Mouse (Mus musculus) heart, embryonic 11.5 days (tissue): ENCODE measurements around the gene 6030468B19Rik. TPM values are rescaled to one million over a fixed set of nuclear protein-coding genes. Genes with fewer than 3 reads are reported as not detected.

ENCODE experiments used
- ATAC-seq: fragments of 200-750 bp; cut with Nextera tagmentation; replicated peaks from 2 replicates; pipeline ENCODE4 v1.8.0; 2017; ENCODE audit warnings: moderate library complexity; ENCODE audit not compliant: insufficient number of reproducible peaks, low FRiP score, low TSS enrichment
- H3K27ac ChIP-seq: fragments of 300-500 bp; sonication (generic); 2 replicates; pipeline ENCODE4 v1.5.1; 2014; ENCODE audit warnings: mild to moderate bottlenecking, low read depth, low read length
- H3K27me3 ChIP-seq: fragments of 300-500 bp; sonication (generic); 2 replicates; pipeline ENCODE4 v1.6.1; 2014; ENCODE audit warnings: mild to moderate bottlenecking, low read length, mixed read lengths; ENCODE audit not compliant: control insufficient read depth, insufficient read depth
- H3K36me3 ChIP-seq: fragments of 300-500 bp; sonication (generic); 2 replicates; pipeline ENCODE4 v1.6.1; 2014; ENCODE audit warnings: mild to moderate bottlenecking, low read length, moderate library complexity, mixed read lengths; ENCODE audit not compliant: control insufficient read depth, insufficient read depth
- H3K4me1 ChIP-seq: fragments of 300-500 bp; sonication (generic); 2 replicates; pipeline ENCODE4 v1.6.1; 2014; ENCODE audit warnings: low read length; ENCODE audit not compliant: control insufficient read depth, insufficient read depth
- H3K4me2 ChIP-seq: fragments of 300-500 bp; sonication (generic); 2 replicates; pipeline ENCODE4 v1.6.1; 2014; ENCODE audit warnings: mild to moderate bottlenecking, moderate library complexity
- H3K4me3 ChIP-seq: fragments of 300-500 bp; sonication (generic); 2 replicates; pipeline ENCODE4 v1.5.1; 2014; ENCODE audit warnings: low read depth, low read length
- H3K9ac ChIP-seq: fragments of 300-500 bp; sonication (generic); 2 replicates; pipeline ENCODE4 v1.6.1; 2014; ENCODE audit warnings: mild to moderate bottlenecking, low read depth, low read length, moderate library complexity
- H3K9me3 ChIP-seq: fragments of 300-500 bp; sonication (generic); replicated peaks from 2 replicates; pipeline ENCODE4 v1.6.1; 2016; ENCODE audit warnings: low read length; ENCODE audit not compliant: control insufficient read depth
- WGBS: fragments of 180-500 bp; shearing (Covaris S2); extraction: QIAGEN DNeasy Blood & Tissue Kit; methylation state at CpG from one replicate; pipeline ENCODE4 v1.1.7; 2014; ENCODE audit not compliant: insufficient replicate concordance; 5-methylcytosine and 5-hydroxymethylcytosine counted together
- polyA plus RNA-seq: library from polyadenylated mRNA; unstranded; fragments of >200 nt; fragmentation: Nextera tagmentation; extraction: Ambion mirVana; gene quantifications from 2 replicates; pipeline ENCODE4 v1.2.1, GENCODE M21; 2014

6030468B19Rik gene
- polyA plus RNA-seq, result 3.2 and 3.9 TPM in 2 replicates

DNA sequence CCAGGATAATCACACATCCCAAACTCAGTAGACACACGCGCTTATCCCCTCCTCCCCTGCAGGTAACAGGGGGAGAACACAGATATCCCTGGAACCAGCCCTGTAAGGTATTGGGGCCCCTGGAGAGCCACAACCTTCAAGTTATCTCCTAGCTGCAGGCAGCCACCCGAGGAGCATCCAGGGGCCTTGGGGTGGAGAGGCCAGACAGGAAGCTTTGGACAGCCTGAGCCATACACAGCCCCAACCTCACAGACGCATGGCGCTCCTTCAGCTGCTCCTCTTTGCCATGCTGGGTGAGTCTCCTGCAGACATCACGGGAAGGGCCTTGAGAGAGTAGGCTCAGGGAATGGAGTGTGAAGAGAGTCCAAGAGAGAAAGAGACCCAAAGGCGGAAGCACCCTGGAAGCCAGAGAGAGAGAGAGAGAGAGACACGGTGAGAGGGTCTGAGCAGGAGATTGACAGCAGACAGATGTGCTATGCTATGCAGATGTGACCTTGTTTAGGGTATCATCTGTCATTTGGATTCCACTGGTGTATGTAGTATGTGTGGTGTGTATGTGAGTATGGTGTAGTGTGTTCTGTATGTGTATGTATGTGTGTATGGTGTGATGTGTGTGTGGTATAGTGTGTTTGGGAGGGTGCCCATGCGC is at the start of gene 6030468B19Rik:
TSS of gene 6030468B19Rik (plus strand) at position 150 of the 649 bp plus-strand sequence.
- Histone ChIP-seq H3K36me3 (no peaks in the 10 kb centered on the region), H3K9me3 (no peaks in the 10 kb centered on the region), H3K4me2 (peak within 1 kb of the TSS; percentile 45), H3K4me3 (peak within 1 kb of the TSS; percentile 30), H3K27me3 (no peaks in the 10 kb centered on the region), H3K9ac (peak within 1 kb of the TSS; percentile 59; the same call in 1 of the 2 replicates), H3K4me1 (peaks cover 16% of the 10 kb centered on the region), H3K27ac (peak within 1 kb of the TSS; percentile 30)
- 38% methylated on average over 9 of the region's 9 CpGs for WGBS
- ATAC-seq, result peak; percentile 85

DNA sequence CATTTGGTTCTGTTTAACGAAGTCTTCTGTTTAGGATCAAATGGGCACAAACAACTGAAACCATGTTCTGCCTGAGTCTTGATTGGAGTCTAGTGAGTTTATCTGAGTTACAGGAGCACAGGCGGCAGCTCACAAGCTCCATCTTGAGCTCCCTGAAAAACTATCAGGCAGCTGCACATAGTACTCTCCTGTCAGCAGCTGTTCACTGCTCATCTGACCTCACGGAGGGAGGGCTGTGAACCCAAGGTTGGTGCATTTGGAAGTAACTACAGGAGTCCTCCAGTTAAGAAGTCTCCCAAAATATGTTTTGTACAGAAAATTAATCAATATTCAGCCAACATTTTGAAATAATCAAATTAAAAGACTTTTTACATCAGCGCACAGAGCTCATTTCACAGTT is 48.8 kb upstream of the 6030468B19Rik start:
- WGBS, result 81% methylated on average over 4 of the region's 4 CpGs
- peaks cover 50% of the 10 kb centered on the region for H3K36me3 ChIP-seq

DNA sequence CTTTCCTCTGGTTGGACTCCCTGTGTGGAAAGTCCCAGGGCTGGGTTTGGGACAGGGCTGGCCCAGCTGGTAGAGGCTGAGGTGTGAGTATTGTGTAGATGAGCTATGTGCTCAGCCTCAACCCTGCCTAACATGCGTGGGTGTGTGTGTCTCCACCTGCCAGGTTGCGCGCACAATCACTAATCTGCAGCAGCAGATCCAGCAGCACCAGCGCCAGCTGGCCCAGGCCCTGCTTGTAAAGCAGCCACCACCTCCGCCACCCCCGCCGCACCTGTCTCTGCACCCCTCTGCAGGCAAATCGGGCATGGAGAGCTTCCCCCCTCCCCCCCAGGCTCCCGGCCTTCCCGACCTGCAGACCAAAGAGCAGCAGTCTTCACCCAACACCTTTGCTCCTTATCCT is 48.0 kb upstream of the 6030468B19Rik start:
- Histone ChIP-seq H3K4me2 (no peak overlapping the region), H3K36me3 (peaks cover 51% of the 10 kb centered on the region), H3K4me1 (no peaks in the 10 kb centered on the region), H3K4me3 (no peak overlapping the region), H3K9ac (no peak overlapping the region), H3K27me3 (no peaks in the 10 kb centered on the region), H3K9me3 (no peaks in the 10 kb centered on the region), H3K27ac (no peak overlapping the region)
- WGBS, result 91% methylated on average over 10 of the region's 10 CpGs
- ATAC-seq, result no peak

More for the DNA sequence above, 48.8 kb upstream of the 6030468B19Rik start:
- Histone ChIP-seq H3K27me3 (no peaks in the 10 kb centered on the region), H3K27ac (no peak overlapping the region), H3K4me2 (no peak overlapping the region), H3K4me1 (no peaks in the 10 kb centered on the region), H3K9me3 (no peaks in the 10 kb centered on the region), H3K4me3 (no peak overlapping the region), H3K9ac (no peak overlapping the region)
- no peak for ATAC-seq

DNA sequence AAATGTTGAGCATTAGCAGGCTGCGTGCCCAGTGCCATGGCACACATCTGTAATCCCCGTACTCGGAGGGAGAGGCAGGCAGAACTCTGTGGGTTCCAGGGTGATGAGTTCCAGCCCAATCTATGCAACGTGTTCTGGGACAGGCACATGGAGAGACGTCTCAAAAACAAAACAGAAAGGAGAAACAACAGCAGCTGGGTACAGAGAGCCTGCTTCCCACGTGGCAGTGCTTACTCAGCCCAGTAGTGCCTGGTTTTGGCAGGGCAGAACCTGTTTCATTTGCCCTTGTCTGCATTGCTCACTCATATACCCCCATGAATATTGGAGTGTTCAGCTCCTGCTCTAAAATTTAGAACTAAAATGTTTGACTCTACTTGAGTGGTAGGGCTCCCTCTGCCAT is 45.9 kb upstream of the 6030468B19Rik start:
- peaks cover 63% of the 10 kb centered on the region for H3K36me3 ChIP-seq
- H3K4me1 ChIP-seq, result no peaks in the 10 kb centered on the region
- ATAC-seq, result no peak
- no peaks in the 10 kb centered on the region for H3K27me3 ChIP-seq
- 84% methylated on average over 6 of the region's 6 CpGs for WGBS
- H3K9ac ChIP-seq, result no peak overlapping the region
- H3K4me2 ChIP-seq, result no peak overlapping the region
- H3K9me3 ChIP-seq, result no peaks in the 10 kb centered on the region
- no peak overlapping the region for H3K4me3 ChIP-seq
- H3K27ac ChIP-seq, result no peak overlapping the region

DNA sequence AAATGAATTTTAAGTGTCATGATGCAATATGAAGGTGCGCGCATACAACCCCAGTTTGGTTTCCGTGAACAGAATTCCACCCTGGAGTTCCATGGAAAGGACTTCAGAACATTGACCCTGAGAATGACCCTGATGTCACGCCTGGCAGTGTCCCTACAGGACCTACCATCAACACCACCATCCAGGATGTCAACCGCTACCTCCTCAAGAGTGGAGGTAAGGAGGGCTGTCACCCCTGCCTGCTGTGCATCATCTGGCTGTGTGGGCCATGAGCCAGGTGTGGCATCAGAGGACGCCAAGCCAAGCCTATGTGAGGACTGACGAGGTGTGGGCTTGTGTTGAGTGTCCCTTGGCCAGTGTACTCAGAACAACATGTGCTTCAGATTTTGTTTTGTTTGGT is 41.6 kb upstream of the 6030468B19Rik start:
- no peak overlapping the region for H3K4me3 ChIP-seq
- H3K9ac ChIP-seq, result no peak overlapping the region
- H3K4me2 ChIP-seq, result no peak overlapping the region
- H3K4me1 ChIP-seq, result no peaks in the 10 kb centered on the region
- no peak overlapping the region for H3K27ac ChIP-seq
- no peak for ATAC-seq
- 92% methylated on average over 7 of the region's 7 CpGs for WGBS
- peaks cover 60% of the 10 kb centered on the region for H3K36me3 ChIP-seq
- H3K27me3 ChIP-seq, result no peaks in the 10 kb centered on the region
- H3K9me3 ChIP-seq, result no peaks in the 10 kb centered on the region

DNA sequence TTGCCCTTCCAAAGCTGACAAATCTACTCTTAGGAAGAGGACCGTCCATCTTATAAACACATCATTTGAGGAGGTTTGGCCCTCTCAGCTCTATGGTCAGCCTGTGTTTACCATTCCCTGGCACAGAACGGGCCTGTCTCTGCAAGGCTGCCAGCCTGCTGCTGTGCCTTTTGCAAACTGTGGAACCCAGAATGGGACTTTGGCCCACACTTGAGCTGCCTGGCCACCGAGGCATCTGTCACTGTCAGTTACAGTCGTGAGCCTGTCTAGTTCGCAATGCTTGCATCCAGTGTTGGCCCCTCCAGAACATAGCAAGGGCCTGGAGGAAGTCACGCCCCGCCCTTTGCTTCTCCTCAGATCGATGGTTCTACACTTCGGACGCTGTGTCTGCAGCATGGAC is 38.2 kb upstream of the 6030468B19Rik start:
- ATAC-seq, result no peak
- WGBS, result 91% methylated on average over 10 of the region's 10 CpGs
- H3K9me3 ChIP-seq, result no peaks in the 10 kb centered on the region
- no peaks in the 10 kb centered on the region for H3K27me3 ChIP-seq
- H3K4me2 ChIP-seq, result no peak overlapping the region
- H3K9ac ChIP-seq, result no peak overlapping the region
- H3K4me3 ChIP-seq, result no peak overlapping the region
- H3K4me1 ChIP-seq, result no peaks in the 10 kb centered on the region
- no peak overlapping the region for H3K27ac ChIP-seq
- peaks cover 43% of the 10 kb centered on the region for H3K36me3 ChIP-seq

DNA sequence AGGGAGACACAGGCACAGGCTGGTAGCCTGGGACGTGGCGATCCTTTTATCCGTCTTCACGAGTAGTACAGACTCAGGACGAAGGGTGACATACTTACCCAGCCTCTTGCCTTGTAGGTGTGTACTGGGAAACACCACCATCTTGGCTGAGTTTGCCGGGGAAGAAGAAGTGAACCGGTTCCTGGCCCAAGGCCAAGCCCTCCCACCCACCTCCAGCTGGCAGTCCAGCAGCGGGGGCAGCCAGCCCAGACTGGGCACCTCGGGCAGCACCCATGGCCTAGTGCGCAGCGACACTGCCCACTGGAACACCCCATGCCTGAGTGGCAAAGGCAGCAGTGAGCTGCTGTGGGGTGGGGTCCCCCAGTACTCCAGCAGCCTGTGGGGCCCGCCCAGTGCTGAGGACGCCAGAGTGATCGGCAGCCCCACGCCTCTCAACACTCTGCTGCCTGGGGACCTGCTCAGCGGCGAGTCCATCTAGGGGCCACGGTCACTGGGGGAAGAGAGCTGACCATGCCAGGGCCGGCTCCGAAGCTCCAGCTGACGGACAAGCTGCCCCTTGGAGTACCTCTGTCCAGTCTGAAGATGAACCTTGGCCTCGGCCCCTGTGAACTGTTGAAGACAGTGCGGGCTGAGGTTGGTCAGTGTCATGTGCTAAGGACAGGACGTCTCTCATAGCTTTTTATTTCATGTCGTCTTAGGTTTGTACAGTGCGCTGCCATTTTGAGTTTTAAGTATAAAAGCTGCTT is 36.9 kb upstream of the 6030468B19Rik start:
- no peak for ATAC-seq
- no peaks in the 10 kb centered on the region for H3K4me1 ChIP-seq
- no peak overlapping the region for H3K4me2 ChIP-seq
- H3K9ac ChIP-seq, result no peak overlapping the region
- no peaks in the 10 kb centered on the region for H3K9me3 ChIP-seq
- H3K27me3 ChIP-seq, result no peaks in the 10 kb centered on the region
- no peak overlapping the region; the same call in 1 of the 2 replicates for H3K27ac ChIP-seq
- 91% methylated on average over 26 of the region's 26 CpGs for WGBS
- H3K36me3 ChIP-seq, result peaks cover 40% of the 10 kb centered on the region
- no peak overlapping the region for H3K4me3 ChIP-seq

DNA sequence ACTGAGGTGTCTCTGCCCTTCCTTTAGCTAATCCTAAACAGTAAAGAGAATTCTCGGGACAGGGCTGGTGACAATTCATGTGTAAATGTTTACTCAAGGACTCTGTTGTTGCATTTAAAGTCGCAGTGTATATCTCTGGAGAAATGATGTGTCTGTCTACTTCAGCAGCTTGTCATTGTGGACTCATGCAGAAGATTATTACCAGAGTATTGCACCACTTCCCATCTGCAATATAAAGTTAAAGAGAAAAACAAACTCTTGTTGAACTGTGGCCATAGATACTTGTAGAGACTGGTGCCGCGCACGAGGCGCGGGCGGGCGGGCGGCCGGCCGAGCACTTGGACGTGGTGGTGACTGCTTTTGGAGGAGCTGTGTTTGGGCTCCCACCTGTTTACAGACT is 35.7 kb upstream of the 6030468B19Rik start:
- ATAC-seq, result no peak
- Histone ChIP-seq H3K27me3 (no peaks in the 10 kb centered on the region), H3K9ac (no peak overlapping the region), H3K4me2 (no peak overlapping the region), H3K9me3 (no peaks in the 10 kb centered on the region), H3K4me1 (peaks cover 5% of the 10 kb centered on the region; the same call in 1 of the 2 replicates), H3K27ac (no peak overlapping the region), H3K4me3 (no peak overlapping the region), H3K36me3 (peaks cover 37% of the 10 kb centered on the region)
- 89% methylated on average over 13 of the region's 13 CpGs for WGBS
